Mouse (Mus musculus): ENCODE measurements around the gene Nup54. TPM values are rescaled to one million over a fixed set of nuclear protein-coding genes. Genes with fewer than 3 reads are reported as not detected.
A peak's percentile ranks its signal among the peaks of the same experiment; 100 is the strongest.

Nup54 gene
- polyA plus RNA-seq, 1 experiment: 44.3 TPM

DNA sequence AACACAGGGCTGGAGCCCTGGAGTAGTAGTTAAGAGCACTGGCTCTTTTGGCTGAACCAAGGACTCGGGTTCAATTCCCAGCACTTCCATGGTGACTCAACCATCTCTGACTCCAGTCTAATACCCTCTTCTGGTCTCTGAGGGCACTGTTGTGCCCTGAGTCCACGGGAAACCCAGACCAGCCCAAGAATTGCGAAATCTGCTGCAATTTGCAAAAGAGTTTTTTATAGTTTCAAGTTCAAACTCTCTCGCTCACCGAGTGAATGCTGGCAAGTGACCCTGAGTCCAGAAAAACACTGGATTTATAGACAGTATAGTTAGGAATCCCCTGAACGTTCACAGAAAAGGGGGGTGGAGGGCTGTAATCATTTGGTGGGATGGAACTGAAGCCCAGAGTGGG, 64.6 kb downstream of the Nup54 start:
- no peak overlapping the region for H3K27ac ChIP-seq (ENCODE audit: insufficient read depth, low read length)
- H3K4me1 ChIP-seq (ENCODE audit: control insufficient read depth, insufficient read depth, low read length): peaks cover 16% of the 10 kb centered on the region
- H3K4me3 ChIP-seq (ENCODE audit: insufficient read depth, low read length): no peak overlapping the region
- no peak for TF ChIP-seq POLR2A (IDR thresholded peaks at IDR 0.05; ENCODE audit: low read depth, low read length)
- no peak for TF ChIP-seq CTCF (IDR thresholded peaks at IDR 0.05; ENCODE audit: borderline replicate concordance, insufficient read depth, low read length)

- Histone ChIP-seq H3K4me3 (ENCODE audit: insufficient read depth, low read length) (no peak overlapping the region), H3K27ac (ENCODE audit: insufficient read depth, low read length) (no peak overlapping the region), H3K4me1 (ENCODE audit: control insufficient read depth, insufficient read depth, low read length) (peaks cover 16% of the 10 kb centered on the region)
- no peak for TF ChIP-seq POLR2A (IDR thresholded peaks at IDR 0.05; ENCODE audit: low read depth, low read length)
- no peak for TF ChIP-seq CTCF (IDR thresholded peaks at IDR 0.05; ENCODE audit: borderline replicate concordance, insufficient read depth, low read length)
These were observed 65.6 kb downstream of the Nup54 start for GRCm38 (mm10) chr5:92369151-92369994.

- Histone ChIP-seq H3K4me1 (ENCODE audit: control insufficient read depth, insufficient read depth, low read length) (peaks cover 16% of the 10 kb centered on the region), H3K4me3 (ENCODE audit: insufficient read depth, low read length) (no peak overlapping the region), H3K27ac (ENCODE audit: insufficient read depth, low read length) (0 out of 2 replicates have a peak overlapping the region, but pooled peaks have one; percentile 16)
- TF ChIP-seq CTCF (IDR thresholded peaks at IDR 0.05; ENCODE audit: borderline replicate concordance, insufficient read depth, low read length): no peak
- TF ChIP-seq POLR2A (IDR thresholded peaks at IDR 0.05; ENCODE audit: low read depth, low read length): no peak
These were observed 66.6 kb downstream of the Nup54 start for GRCm38 (mm10) chr5:92368392-92368791.

DNA sequence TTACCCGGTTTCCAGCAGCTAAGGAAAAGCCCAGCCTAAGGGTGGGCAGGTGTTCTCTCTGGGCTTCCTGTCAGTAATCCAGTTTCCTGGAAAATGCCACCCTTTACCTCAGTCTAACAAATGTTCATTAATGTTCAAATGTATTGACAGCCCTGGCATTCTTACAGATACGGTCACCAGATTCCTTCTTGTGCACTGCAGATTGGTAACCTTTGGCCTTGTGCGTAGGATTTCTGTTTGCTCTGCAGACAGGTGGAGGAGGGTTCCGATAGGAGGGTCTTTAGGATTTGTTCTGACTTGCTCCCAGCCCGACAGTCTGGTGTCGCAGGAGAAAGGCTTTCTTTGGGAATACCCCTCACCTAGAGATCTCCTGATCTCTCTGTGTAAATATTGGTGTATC, 68.5 kb downstream of the Nup54 start:
- TF ChIP-seq POLR2A (IDR thresholded peaks at IDR 0.05; ENCODE audit: low read depth, low read length) (no peak), CTCF (IDR thresholded peaks at IDR 0.05; ENCODE audit: borderline replicate concordance, insufficient read depth, low read length) (no peak)
- H3K4me3 ChIP-seq (ENCODE audit: insufficient read depth, low read length): no peak overlapping the region
- H3K4me1 ChIP-seq (ENCODE audit: control insufficient read depth, insufficient read depth, low read length): peaks cover 11% of the 10 kb centered on the region
- no peak overlapping the region for H3K27ac ChIP-seq (ENCODE audit: insufficient read depth, low read length)

Other genes with a start within 250 kb of the Nup54 start
- 11.4 and 25.4 TPM in 2 replicates for gene U90926, start 219.8 kb downstream of the Nup54 start, polyA plus RNA-seq (2011; ENCODE audit: insufficient read length, low read depth, missing spikeins)
- gene Ppef2, start 178.9 kb downstream of the Nup54 start, polyA plus RNA-seq (2011; ENCODE audit: insufficient read length, low read depth, missing spikeins): not detected in 2 replicates
- 20.4 and 25.8 TPM in 2 replicates for gene Naaa, start 157.0 kb downstream of the Nup54 start, polyA plus RNA-seq (2011; ENCODE audit: insufficient read length, low read depth, missing spikeins)
- gene Sdad1, start 124.7 kb downstream of the Nup54 start, polyA plus RNA-seq (2011; ENCODE audit: insufficient read length, low read depth, missing spikeins): 30.0 and 31.7 TPM in 2 replicates
- 0.17 and 0.23 TPM in 2 replicates for gene Cxcl9, start 107.1 kb downstream of the Nup54 start, polyA plus RNA-seq (2011; ENCODE audit: insufficient read length, low read depth, missing spikeins)
- not detected in 2 replicates for gene Art3, start 103.4 kb downstream of the Nup54 start, polyA plus RNA-seq (2011; ENCODE audit: insufficient read length, low read depth, missing spikeins)
- 6.1 and 7.7 TPM in 2 replicates for gene Cxcl10, start 86.3 kb downstream of the Nup54 start, polyA plus RNA-seq (2011; ENCODE audit: insufficient read length, low read depth, missing spikeins)
- gene Scarb2, start 71.6 kb upstream of the Nup54 start, polyA plus RNA-seq (2011; ENCODE audit: insufficient read length, low read depth, missing spikeins): 67.1 and 79.3 TPM in 2 replicates
- gene Fam47e, start 119.8 kb upstream of the Nup54 start, polyA plus RNA-seq (2011; ENCODE audit: insufficient read length, low read depth, missing spikeins): not detected in 2 replicates
- 23.2 and 26.6 TPM in 2 replicates for gene Stbd1, start 167.8 kb upstream of the Nup54 start, polyA plus RNA-seq (2011; ENCODE audit: insufficient read length, low read depth, missing spikeins)
- gene Ccdc158, start 240.1 kb upstream of the Nup54 start, polyA plus RNA-seq (2011; ENCODE audit: insufficient read length, low read depth, missing spikeins): 0.62 and 1.3 TPM in 2 replicates
- 0.99 and 1.2 TPM in 2 replicates for gene Shroom3, start 248.2 kb upstream of the Nup54 start, polyA plus RNA-seq (2011; ENCODE audit: insufficient read length, low read depth, missing spikeins)